Mouse (Mus musculus): ENCODE data around the gene Dlg5.

- TF ChIP-seq POLR2A (IDR thresholded peaks at IDR 0.05; ENCODE audit: insufficient read length, low read depth) (no peak), CEBPB (IDR thresholded peaks at IDR 0.05; ENCODE audit: insufficient read depth, poor library complexity, severe bottlenecking) (no peak), MAX (IDR thresholded peaks at IDR 0.05; ENCODE audit: low read depth) (no peak), E2F4 (IDR thresholded peaks at IDR 0.05; ENCODE audit: insufficient read depth) (no peak), USF1 (IDR thresholded peaks at IDR 0.05; ENCODE audit: low read depth) (no peak), POLR2AphosphoS2 (IDR thresholded peaks at IDR 0.05; ENCODE audit: insufficient read length, low read depth) (no peak)
These were observed 36.6 kb upstream of the Dlg5 start for GRCm38 (mm10) chr14:24282276-24282675.

All from myocyte (in vitro differentiated cells).